Mouse (Mus musculus) liver, postnatal 0 days (tissue): ENCODE measurements around the gene Nhlrc3.

Source experiments
- CTCF ChIP-seq: sonication (generic); IDR thresholded peaks from 2 replicates; pipeline ENCODE4 v1.5.1; 2016; ENCODE audit warnings: antibody characterized with exemption, low read depth
- EP300 ChIP-seq: IDR thresholded peaks from 2 replicates; pipeline ENCODE4 v1.6.1; 2016; ENCODE audit warnings: antibody characterized with exemption, low read depth, mild to moderate bottlenecking

- TF ChIP-seq CTCF: no peak
- no peak for TF ChIP-seq EP300
Observed at GRCm38 (mm10) chr3:53450666-53451065, 12.5 kb downstream of the Nhlrc3 start.
